Mouse (Mus musculus) testis, adult 2 months (tissue): ENCODE measurements around the gene Siae.

Experiments used
- CTCF ChIP-seq: fragments of 200-500 bp; IDR thresholded peaks from 2 replicates; pipeline ENCODE4 v1.5.1; 2012; ENCODE audit warnings: low read depth, mild to moderate bottlenecking, inconsistent platforms, low read length, moderate library complexity; ENCODE audit not compliant: control insufficient read depth, insufficient read depth, insufficient replicate concordance
- POLR2A ChIP-seq: fragments of 200-500 bp; IDR thresholded peaks from 2 replicates; pipeline ENCODE4 v1.6.1; 2012; ENCODE audit warnings: low read depth, mild to moderate bottlenecking, inconsistent platforms, low read length, moderate library complexity; ENCODE audit not compliant: control insufficient read depth

GRCm38 (mm10) chr9:37687941-37688303 is 132.4 kb downstream of the Siae start:
- TF ChIP-seq CTCF (no peak), POLR2A (no peak)
